Mouse (Mus musculus): ENCODE data around the gene Det1. TPM values are rescaled to one million over a fixed set of nuclear protein-coding genes. Genes with fewer than 3 reads are reported as not detected.

Det1 gene
- 23.4 and 24.2 TPM in 2 replicates for polyA plus RNA-seq (2016; fragmentation: Nextera tagmentation; extraction: Ambion mirVana)

- no peaks in the 10 kb centered on the region for H3K9me3 ChIP-seq
Measured at GRCm38 (mm10) chr7:78846737-78847434, at the start of gene Det1. Det1 (minus strand) TSS chr7:78847263.

DNA sequence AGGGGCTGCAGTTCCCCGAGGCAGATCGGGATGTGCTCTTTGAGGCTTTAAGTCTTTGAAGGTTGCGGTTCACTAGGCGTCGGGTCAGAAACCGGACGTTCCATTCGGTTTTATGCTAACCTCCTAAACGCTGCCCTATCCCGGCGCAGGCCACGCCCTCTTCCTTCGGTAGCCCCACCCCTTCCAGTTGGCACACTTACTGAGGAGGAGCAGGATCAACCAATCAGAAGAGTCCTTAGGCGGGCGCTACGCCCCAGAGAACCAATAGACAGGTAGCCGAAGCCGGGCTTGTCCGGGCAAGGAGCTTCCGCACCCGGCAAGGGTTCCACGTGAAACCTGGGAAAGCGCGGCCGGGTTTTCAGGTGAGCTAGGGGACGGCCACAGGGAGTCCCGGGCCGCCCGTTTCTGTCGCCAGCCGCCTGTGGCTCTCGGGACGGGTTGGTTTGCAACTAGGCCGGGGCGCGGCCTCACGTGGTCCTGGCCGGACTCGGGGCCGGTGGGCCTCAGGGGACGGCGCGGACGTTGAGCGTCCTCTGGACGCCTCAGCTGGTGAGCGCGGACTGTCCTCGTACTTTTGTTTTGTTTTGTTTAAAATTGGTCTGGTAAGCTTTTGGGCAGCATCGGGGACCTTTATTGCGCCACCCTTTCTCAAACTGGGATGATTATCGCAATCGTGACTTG is 48.7 kb upstream of the Det1 start, which contains the start of gene Aen:
Gene Aen, plus strand, starts transcription at position 202 of the 681 bp plus-strand sequence.
- under 1% methylated on average over 53 of the region's 53 CpGs for WGBS
- Histone ChIP-seq H3K27me3 (ENCODE audit: poor library complexity, severe bottlenecking) (no peaks in the 10 kb centered on the region), H3K4me3 (peak within 1 kb of the TSS; percentile 92), H3K9me3 (no peaks in the 10 kb centered on the region), H3K27ac (peak within 1 kb of the TSS; percentile 92), H3K36me3 (replicated peaks) (peaks cover 17% of the 10 kb centered on the region), H3K4me1 (peaks cover 23% of the 10 kb centered on the region)
- peak; percentile 96 for DNase-seq (ENCODE audit: extremely low spot score, low spot score)

More at GRCm38 (mm10) chr7:78846737-78847434, at the start of gene Det1:
- H3K36me3 ChIP-seq (replicated peaks), result peaks cover 23% of the 10 kb centered on the region
- H3K4me3 ChIP-seq, result peak within 1 kb of the TSS; percentile 93
- H3K27me3 ChIP-seq (ENCODE audit: poor library complexity, severe bottlenecking), result no peaks in the 10 kb centered on the region
- H3K27ac ChIP-seq, result peak within 1 kb of the TSS; percentile 96
- peaks cover 12% of the 10 kb centered on the region for H3K4me1 ChIP-seq
- WGBS, result 1% methylated on average over 54 of the region's 54 CpGs
- DNase-seq (ENCODE audit: extremely low spot score, low spot score), result peak; percentile 91

DNA sequence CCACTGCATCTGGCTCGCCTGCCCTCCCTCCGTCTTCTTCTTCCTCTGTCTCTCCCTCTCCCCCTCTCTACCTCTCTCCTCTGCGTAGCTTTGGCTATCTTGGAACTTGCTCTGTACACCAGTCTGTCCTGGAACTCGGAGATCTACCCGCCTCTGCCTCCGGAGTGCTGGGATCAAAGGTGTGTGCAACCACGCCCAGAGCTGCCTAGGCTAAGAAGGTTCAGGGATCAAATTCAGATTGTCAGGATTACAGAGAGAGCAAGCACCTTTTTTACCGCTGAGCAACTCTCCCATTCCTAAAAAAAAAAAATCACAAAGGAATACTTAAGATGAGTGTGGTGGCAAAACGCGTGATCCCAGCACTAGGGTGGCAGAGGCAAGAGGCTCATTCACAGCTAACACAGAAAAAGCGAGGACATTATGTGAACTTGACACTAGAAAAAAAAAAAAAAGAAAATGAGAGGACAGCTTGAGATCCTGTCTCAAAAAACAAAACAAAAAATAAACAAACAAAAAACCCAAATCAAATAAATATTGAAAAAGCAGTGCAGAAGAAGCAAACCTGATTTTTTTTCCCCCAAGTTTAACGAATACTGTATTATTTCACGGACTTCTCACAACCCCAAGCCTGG is 48.1 kb upstream of the Det1 start:
- H3K27me3 ChIP-seq (ENCODE audit: poor library complexity, severe bottlenecking), result peaks cover 3% of the 10 kb centered on the region
- no peak for DNase-seq (ENCODE audit: extremely low spot score, low spot score)
- peak overlapping the region; percentile 92 for H3K27ac ChIP-seq
- H3K4me3 ChIP-seq, result peak overlapping the region; percentile 92
- H3K9me3 ChIP-seq, result no peaks in the 10 kb centered on the region
- H3K4me1 ChIP-seq, result peaks cover 23% of the 10 kb centered on the region
- 62% methylated on average over 13 of the region's 13 CpGs for WGBS
- H3K36me3 ChIP-seq (replicated peaks), result peaks cover 17% of the 10 kb centered on the region

- H3K27me3 ChIP-seq (ENCODE audit: poor library complexity, severe bottlenecking), result peaks cover 15% of the 10 kb centered on the region
- H3K4me3 ChIP-seq, result no peak overlapping the region
- H3K9me3 ChIP-seq, result no peaks in the 10 kb centered on the region
- H3K36me3 ChIP-seq (replicated peaks), result peaks cover 17% of the 10 kb centered on the region
- WGBS, result 88% methylated on average over 10 of the region's 10 CpGs
- H3K4me1 ChIP-seq, result peaks cover 33% of the 10 kb centered on the region
- no peak overlapping the region for H3K27ac ChIP-seq
- no peak for DNase-seq (ENCODE audit: extremely low spot score, low spot score)
Measured at GRCm38 (mm10) chr7:78893917-78894316, 46.9 kb upstream of the Det1 start.

- 4% methylated on average over 16 of the region's 16 CpGs for WGBS
- no peak overlapping the region for H3K4me3 ChIP-seq
- H3K36me3 ChIP-seq (replicated peaks), result no peaks in the 10 kb centered on the region
Measured at GRCm38 (mm10) chr7:78890641-78891040, 43.6 kb upstream of the Det1 start.

GRCm38 (mm10) chr7:78887431-78887842 is 40.4 kb upstream of the Det1 start:
- H3K36me3 ChIP-seq (replicated peaks), result no peaks in the 10 kb centered on the region
- H3K27me3 ChIP-seq (ENCODE audit: poor library complexity, severe bottlenecking), result peaks cover 61% of the 10 kb centered on the region
- H3K9me3 ChIP-seq, result no peaks in the 10 kb centered on the region
- peak overlapping the region; percentile 82 for H3K27ac ChIP-seq
- peak overlapping the region; percentile 34 for H3K4me3 ChIP-seq
- DNase-seq (ENCODE audit: extremely low spot score, low spot score), result peak; percentile 68
- peaks cover 73% of the 10 kb centered on the region for H3K4me1 ChIP-seq
- 25% methylated on average over 9 of the region's 9 CpGs for WGBS

More at GRCm38 (mm10) chr7:78890641-78891040, 43.6 kb upstream of the Det1 start:
- peak; percentile 91 for DNase-seq (ENCODE audit: extremely low spot score, low spot score)
- H3K27ac ChIP-seq, result no peak overlapping the region
- H3K4me1 ChIP-seq, result peaks cover 48% of the 10 kb centered on the region
- H3K9me3 ChIP-seq, result no peaks in the 10 kb centered on the region
- H3K27me3 ChIP-seq (ENCODE audit: poor library complexity, severe bottlenecking), result peaks cover 36% of the 10 kb centered on the region

GRCm38 (mm10) chr7:78886496-78886895 is 39.4 kb upstream of the Det1 start:
- DNase-seq (ENCODE audit: extremely low spot score, low spot score), result no peak
- Histone ChIP-seq H3K9me3 (no peaks in the 10 kb centered on the region), H3K4me3 (peak overlapping the region; percentile 34), H3K36me3 (replicated peaks) (no peaks in the 10 kb centered on the region), H3K4me1 (peaks cover 82% of the 10 kb centered on the region), H3K27me3 (ENCODE audit: poor library complexity, severe bottlenecking) (peaks cover 70% of the 10 kb centered on the region), H3K27ac (peak overlapping the region; percentile 82)
- WGBS, result 60% methylated on average over 4 of the region's 4 CpGs

DNA sequence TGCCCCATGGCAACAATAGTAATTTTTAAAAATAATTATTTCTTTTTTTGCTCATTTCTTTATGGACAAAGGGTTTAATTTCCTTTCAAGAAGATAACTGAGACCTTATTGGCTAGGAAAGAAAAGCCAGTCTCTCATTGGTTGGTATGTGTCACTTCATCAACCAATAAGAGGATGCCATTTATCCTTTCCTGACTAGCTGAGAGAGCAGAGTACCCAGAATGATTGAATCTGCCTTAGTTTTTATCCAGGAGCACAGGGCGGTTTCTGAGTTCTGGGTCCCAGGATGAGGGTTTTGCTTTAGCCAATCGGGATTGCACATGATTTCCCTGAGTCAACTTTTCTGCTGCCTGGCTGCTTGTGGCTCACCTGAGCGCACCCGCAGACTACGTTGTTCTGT is 38.3 kb upstream of the Det1 start:
- Histone ChIP-seq H3K4me1 (peaks cover 93% of the 10 kb centered on the region), H3K36me3 (replicated peaks) (no peaks in the 10 kb centered on the region), H3K27me3 (ENCODE audit: poor library complexity, severe bottlenecking) (peaks cover 81% of the 10 kb centered on the region), H3K4me3 (peak overlapping the region; percentile 34; the same call in 1 of the 2 replicates), H3K27ac (peak overlapping the region; percentile 82), H3K9me3 (no peaks in the 10 kb centered on the region)
- DNase-seq (ENCODE audit: extremely low spot score, low spot score), result no peak
- 86% methylated on average over 5 of the region's 5 CpGs for WGBS

- peak; percentile 75 for DNase-seq (ENCODE audit: extremely low spot score, low spot score)
- WGBS, result 4% methylated on average over 6 of the region's 6 CpGs
- Histone ChIP-seq H3K9me3 (no peaks in the 10 kb centered on the region), H3K27me3 (ENCODE audit: poor library complexity, severe bottlenecking) (peaks cover 81% of the 10 kb centered on the region), H3K4me1 (peaks cover 85% of the 10 kb centered on the region), H3K36me3 (replicated peaks) (no peaks in the 10 kb centered on the region), H3K4me3 (peak overlapping the region; percentile 35), H3K27ac (peak overlapping the region; percentile 63; the same call in 1 of the 2 replicates)
Measured at GRCm38 (mm10) chr7:78884139-78884538, 37.1 kb upstream of the Det1 start.

DNA sequence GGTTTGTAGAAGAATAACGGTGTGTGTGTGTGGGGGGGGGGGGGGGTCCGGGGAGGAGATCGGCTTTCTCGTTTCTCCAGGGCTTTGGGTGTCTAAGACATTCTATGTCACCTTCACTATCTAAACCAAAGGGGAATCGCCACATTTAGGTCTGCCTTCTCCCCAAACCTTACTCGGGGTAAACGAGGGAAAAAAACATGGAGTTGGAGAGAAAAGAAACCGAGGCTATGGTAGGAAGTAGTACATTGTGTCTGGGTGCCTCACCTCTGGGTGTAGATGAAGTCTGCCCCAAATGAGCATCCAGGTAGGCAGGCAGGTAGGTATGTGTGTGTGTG is 36.6 kb upstream of the Det1 start:
- peaks cover 81% of the 10 kb centered on the region for H3K4me1 ChIP-seq
- H3K4me3 ChIP-seq, result peak overlapping the region; percentile 62
- peak overlapping the region; percentile 82 for H3K27ac ChIP-seq
- no peaks in the 10 kb centered on the region for H3K36me3 ChIP-seq (replicated peaks)
- WGBS, result 5% methylated on average over 8 of the region's 8 CpGs
- no peaks in the 10 kb centered on the region for H3K9me3 ChIP-seq
- H3K27me3 ChIP-seq (ENCODE audit: poor library complexity, severe bottlenecking), result peaks cover 77% of the 10 kb centered on the region
- no peak for DNase-seq (ENCODE audit: extremely low spot score, low spot score)

DNA sequence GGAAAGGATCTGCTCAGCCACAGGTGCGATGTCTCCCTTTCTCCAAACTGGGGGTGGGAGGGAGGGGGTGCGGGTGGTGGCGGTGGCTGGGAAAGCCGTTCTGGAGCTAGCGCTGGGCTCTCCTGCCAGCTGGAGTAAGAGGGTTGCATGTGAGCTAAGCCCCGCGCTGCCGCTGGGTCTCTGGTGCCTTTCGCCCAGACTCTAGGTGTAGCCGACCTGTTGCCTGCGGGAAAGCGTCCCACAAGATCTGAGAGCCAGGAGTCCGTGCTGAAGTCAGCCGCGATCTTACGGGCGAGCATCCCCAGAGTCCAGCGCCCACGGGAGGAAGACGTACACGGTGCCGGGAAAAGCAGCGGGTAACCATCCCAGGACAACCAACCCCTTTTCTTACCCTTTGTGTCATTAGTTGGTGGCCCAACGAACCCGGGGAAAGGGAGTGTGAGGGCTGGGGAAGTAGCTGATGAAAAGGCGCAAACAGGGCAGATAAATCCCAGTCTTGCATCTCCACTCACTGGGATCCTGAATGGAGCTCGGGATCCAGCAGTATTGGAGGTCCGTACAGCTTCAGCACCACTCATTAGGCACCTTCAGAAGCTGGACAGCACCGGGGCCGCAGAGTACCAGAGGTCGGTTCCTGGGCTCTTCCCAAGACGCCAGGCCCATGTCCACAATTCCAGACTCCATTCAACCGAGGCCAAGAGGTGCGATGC is 36.1 kb upstream of the Det1 start:
- Histone ChIP-seq H3K9me3 (no peaks in the 10 kb centered on the region), H3K27me3 (ENCODE audit: poor library complexity, severe bottlenecking) (peaks cover 72% of the 10 kb centered on the region), H3K27ac (peak overlapping the region; percentile 82), H3K36me3 (replicated peaks) (no peaks in the 10 kb centered on the region), H3K4me1 (peaks cover 75% of the 10 kb centered on the region), H3K4me3 (peak overlapping the region; percentile 62)
- DNase-seq (ENCODE audit: extremely low spot score, low spot score), result peak; percentile 48
- 1% methylated on average over 34 of the region's 34 CpGs for WGBS

DNA sequence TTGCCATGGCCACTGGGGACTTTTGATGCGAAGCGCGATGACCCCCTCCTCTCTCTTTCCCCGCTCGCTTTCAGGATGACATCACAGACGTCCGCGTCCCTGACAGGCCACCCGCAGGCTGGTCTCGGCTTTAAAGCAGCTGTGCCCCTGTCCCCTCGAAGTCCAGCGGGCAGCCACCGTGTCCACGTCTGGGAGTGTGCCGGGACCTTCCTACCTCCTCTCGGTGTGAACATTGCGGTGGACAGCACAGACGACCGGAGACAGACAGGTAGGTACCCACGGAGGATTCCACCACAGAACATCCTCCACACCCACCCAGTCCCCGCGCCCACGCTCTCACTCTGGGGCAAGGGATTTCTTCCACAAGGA is 35.4 kb upstream of the Det1 start:
- Histone ChIP-seq H3K4me1 (peaks cover 68% of the 10 kb centered on the region), H3K4me3 (peak overlapping the region; percentile 62), H3K27ac (peak overlapping the region; percentile 82), H3K27me3 (ENCODE audit: poor library complexity, severe bottlenecking) (peaks cover 65% of the 10 kb centered on the region), H3K36me3 (replicated peaks) (no peaks in the 10 kb centered on the region), H3K9me3 (no peaks in the 10 kb centered on the region)
- peak; percentile 79 for DNase-seq (ENCODE audit: extremely low spot score, low spot score)
- 2% methylated on average over 23 of the region's 23 CpGs for WGBS
